Mouse (Mus musculus): ENCODE data around the gene Tex2.

GRCm38 (mm10) chr11:106558008-106558407 is 55.2 kb downstream of the Tex2 start:
- TF ChIP-seq CTCF (IDR thresholded peaks at IDR 0.05; ENCODE audit: control insufficient read depth, insufficient read depth, low read length): no peak
- no peak for TF ChIP-seq POLR2A (IDR thresholded peaks at IDR 0.05; ENCODE audit: borderline replicate concordance, control insufficient read depth, low read depth, low read length)

All from bone marrow, adult 2 months (tissue).